Mouse (Mus musculus) brown adipose tissue, adult 24 weeks (tissue): ENCODE results near the gene Nedd4. TPM values are rescaled to one million over a fixed set of nuclear protein-coding genes. Genes with fewer than 3 reads are reported as not detected.

Experiments
- H3K27ac ChIP-seq: fragments of 200-500 bp; replicated peaks from 2 replicates; pipeline ENCODE4 v1.5.1; 2012; ENCODE audit warnings: low read depth, mild to moderate bottlenecking, low read length
- H3K4me1 ChIP-seq: fragments of 200-500 bp; 2 replicates; pipeline ENCODE4 v1.6.1; 2012; ENCODE audit warnings: low read length, mixed read lengths; ENCODE audit not compliant: control insufficient read depth, insufficient read depth, insufficient read length
- H3K4me3 ChIP-seq: fragments of 200-500 bp; 2 replicates; pipeline ENCODE4 v1.5.1; 2012; ENCODE audit warnings: low read depth, mild to moderate bottlenecking, low read length, moderate library complexity; ENCODE audit not compliant: insufficient read depth
- polyA plus RNA-seq: library from polyadenylated mRNA; stranded (reverse); fragments of >200 nt; gene quantifications from 2 replicates; pipeline ENCODE4 v1.2.4, GENCODE M21; 2012; ENCODE audit not compliant: missing spikeins, insufficient read depth, insufficient read length

The Nedd4 gene
- polyA plus RNA-seq, 1 experiment = 162 TPM

GRCm38 (mm10) chr9:72707999-72708398 lies 45.9 kb downstream of the Nedd4 start:
- Histone ChIP-seq H3K4me3 (no peak overlapping the region), H3K27ac (no peak overlapping the region), H3K4me1 (peaks cover 2% of the 10 kb centered on the region; the same call in 1 of the 2 replicates)

DNA sequence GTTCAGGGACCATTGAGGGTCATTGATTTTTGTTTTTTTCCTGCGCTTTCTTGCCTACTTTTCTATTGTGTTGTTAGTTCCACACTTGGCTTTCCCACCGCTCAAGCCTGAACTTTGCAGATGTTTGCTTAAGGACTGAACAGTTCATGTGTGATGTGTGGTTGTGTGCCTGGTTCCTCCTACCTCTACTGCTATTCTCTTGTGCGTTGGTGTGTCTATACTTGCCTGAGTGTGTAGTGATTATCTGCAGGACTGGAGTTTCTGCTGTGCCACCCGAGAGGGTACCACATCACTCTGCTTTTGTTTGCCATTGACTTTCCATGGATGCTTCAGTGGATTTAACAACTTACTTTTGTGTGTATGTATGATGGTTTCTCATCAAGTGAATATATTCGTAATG lies 46.5 kb downstream of the Nedd4 start:
- Histone ChIP-seq H3K4me1 (no peaks in the 10 kb centered on the region; the same call in 1 of the 2 replicates), H3K27ac (no peak overlapping the region), H3K4me3 (no peak overlapping the region)

DNA sequence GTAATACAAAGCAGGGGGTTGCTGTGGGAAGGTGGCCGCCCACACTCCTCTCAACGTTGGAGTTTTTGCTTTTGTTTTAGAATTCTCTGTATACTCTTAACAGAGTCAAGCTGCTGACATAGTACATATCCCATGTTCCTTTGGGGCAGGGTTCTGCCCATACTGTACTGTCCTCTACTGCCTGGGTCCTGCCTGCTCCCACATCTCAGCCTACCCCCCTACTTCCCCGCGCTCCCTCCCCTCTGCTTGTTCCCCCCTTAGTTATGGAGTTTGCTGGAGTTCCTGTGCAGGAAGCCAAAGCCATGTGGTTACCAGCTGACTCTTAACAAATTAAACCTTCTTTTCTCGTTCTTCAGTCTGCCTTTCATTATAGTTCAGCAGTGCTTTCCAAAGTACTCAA lies 47.9 kb downstream of the Nedd4 start:
- H3K4me3 ChIP-seq = no peak overlapping the region
- H3K4me1 ChIP-seq = no peaks in the 10 kb centered on the region
- H3K27ac ChIP-seq = no peak overlapping the region

DNA sequence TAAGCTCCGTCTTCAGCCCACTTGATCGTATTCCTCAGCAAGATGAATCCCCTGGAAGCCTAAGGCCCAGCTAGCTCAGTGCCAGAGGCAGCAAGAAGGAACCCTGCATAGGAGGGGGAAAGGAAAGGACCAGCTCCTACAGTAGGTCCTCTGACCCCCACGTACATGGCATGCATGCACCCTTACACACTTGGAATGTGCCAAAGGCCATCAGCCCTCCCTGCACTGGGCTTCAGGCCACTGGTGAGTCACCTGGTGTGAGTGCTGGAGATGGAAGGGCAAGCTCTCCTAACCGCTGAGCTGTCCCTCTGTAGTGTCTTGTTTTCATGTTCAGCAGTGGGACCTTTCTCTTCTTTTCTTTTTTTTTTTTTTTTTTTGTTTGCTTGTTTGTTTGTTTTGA lies 52.8 kb downstream of the Nedd4 start:
- H3K4me1 ChIP-seq = no peaks in the 10 kb centered on the region
- 0 out of 2 replicates have a peak overlapping the region, but pooled peaks have one; percentile 27 for H3K27ac ChIP-seq
- no peak overlapping the region for H3K4me3 ChIP-seq

DNA sequence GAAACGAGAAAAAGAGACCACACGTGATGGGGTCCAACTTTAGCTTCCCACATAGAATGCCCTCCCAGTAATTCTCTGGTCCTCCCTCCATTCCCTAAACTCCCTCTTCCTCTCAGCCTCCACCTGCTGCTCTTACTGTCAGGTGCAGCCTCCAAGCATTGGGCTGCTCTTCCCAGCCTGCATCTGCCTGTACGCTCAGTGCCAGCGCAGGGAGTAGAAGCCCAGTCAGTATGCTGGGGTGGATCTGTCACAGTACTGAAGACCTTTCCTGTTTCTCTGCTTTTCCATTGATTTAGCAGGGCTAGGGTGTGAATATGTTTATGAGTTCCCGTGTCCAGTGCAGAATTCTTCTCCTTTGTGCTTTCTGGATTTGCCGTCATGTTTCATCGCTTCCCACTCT lies 54.1 kb downstream of the Nedd4 start:
- H3K4me3 ChIP-seq = no peak overlapping the region
- no peak overlapping the region for H3K27ac ChIP-seq
- no peaks in the 10 kb centered on the region for H3K4me1 ChIP-seq

DNA sequence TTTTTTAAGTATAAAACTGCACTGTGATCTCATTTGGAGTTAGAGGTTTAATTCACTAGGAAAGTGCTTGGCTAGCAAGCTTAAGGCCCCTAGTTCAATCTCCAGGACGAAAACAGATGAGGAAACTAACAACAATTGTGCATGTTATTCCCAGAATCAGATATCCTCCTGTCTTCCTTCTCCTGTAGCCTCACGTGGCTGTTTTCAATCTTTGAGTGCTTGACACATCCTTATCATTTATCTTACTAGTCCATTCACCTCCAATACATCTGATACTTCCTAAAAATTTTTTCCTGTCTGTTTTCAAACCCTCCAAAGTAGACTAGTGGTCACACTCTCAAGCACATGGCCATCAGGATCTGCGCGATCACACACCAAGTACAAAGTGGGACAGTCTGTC lies 57.0 kb downstream of the Nedd4 start:
- H3K4me3 ChIP-seq = no peak overlapping the region
- no peaks in the 10 kb centered on the region for H3K4me1 ChIP-seq
- H3K27ac ChIP-seq = no peak overlapping the region

DNA sequence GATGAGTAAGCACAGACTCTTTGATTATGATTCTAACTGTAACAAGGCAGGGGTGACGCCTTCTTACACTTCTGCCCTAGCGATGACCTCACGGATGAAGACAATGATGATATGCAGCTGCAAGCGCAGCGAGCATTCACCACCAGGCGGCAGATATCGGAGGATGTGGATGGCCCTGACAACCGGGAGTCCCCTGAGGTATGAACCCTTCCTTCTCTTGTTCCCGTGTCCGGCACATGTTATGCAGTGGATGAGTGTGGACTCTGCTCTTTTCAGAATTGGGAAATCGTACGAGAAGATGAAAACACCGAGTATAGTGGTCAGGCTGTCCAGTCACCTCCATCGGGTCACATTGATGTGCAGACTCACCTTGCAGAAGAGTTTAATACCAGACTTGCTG lies 59.1 kb downstream of the Nedd4 start:
- H3K4me1 ChIP-seq = no peaks in the 10 kb centered on the region
- H3K4me3 ChIP-seq = no peak overlapping the region
- H3K27ac ChIP-seq = no peak overlapping the region

- no peaks in the 10 kb centered on the region for H3K4me1 ChIP-seq
- no peak overlapping the region for H3K27ac ChIP-seq
- no peak overlapping the region for H3K4me3 ChIP-seq
Measured at GRCm38 (mm10) chr9:72722622-72723021, 60.5 kb downstream of the Nedd4 start.

DNA sequence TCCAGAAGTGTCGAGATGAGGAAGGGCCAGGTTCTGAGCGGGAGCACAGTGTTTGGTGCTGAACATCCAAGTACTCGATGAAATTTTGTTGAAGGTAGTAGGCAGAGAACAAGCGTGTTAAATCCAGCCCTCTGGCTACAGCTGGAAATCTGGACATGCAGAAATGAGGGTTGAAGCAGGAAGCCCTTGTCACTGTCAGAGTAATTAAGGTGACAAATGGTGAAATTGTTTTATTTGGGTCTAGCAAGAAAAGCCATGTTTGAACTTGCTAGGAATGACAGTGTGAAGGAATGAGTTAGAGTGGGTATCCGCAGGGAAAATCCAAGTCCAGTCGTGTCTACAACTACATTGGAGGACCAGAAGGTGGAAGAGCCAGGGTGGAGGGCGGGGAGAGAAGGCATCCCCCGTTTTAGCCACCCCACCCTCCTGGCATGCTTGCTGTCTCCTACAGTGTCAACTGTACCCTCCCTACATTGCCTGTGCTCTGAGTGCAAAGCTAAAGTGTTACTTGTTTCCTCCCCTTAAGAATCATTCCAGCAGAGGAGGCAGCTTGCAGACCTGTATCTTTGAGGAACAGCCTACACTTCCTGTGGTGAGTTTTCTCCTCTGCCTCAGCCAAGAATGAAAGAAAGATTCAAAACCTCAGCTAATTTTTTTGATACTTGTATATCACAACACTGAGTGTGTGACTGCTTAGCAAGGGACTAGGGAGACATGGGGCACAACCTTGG lies 62.5 kb downstream of the Nedd4 start:
- no peak overlapping the region for H3K27ac ChIP-seq
- no peak overlapping the region for H3K4me3 ChIP-seq
- no peaks in the 10 kb centered on the region for H3K4me1 ChIP-seq

GRCm38 (mm10) chr9:72733966-72734365 lies 71.8 kb downstream of the Nedd4 start:
- Histone ChIP-seq H3K27ac (no peak overlapping the region), H3K4me1 (no peaks in the 10 kb centered on the region), H3K4me3 (no peak overlapping the region)

DNA sequence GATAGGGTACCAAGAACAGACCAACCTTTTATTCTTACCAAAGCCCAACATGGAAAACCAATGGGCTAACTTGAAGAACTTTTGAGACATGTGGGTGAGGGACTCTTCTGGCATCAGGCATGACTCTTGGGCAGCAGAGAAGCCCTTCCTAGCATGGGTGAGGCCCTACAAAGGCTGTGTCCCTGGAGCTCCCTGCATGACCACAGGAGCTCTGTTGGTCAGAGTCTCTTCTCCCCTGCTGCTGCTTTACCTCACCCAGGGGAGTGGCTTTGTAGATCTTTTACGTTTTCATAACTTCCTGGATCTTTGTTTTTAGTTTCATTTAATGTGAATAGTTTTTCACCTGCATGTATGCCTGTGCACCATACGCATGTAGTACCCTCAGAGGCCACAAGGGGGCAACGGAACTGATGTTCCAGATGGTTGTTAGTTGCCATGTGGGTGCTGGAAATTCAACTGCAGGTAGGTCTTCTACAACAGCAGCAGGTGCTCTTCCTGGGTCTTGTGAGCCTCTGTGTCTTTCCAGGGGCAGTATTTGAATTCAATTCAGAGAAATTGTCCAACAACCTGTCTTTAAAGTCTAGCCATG lies 73.8 kb downstream of the Nedd4 start:
- H3K4me1 ChIP-seq = no peaks in the 10 kb centered on the region
- no peak overlapping the region for H3K4me3 ChIP-seq
- no peak overlapping the region for H3K27ac ChIP-seq

DNA sequence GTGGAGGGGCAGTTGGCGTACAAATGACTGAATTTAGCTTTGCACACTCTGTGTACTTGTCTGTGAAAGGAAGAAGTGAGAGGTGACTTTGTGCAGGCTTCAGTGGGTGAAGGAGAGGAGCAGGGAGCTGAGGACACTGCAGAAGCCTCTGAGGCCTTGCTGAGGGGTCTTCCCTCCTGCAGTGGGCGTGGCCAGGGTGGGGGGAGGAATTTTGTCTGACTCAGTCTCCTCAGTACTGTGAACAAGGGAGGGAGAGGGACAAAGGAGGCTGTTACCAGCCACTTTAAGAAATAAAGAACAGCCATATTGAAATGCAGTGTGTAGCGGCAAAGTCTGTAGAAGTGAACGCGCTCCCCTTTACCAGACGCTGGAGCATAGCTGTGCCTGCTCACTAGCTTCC lies 79.1 kb downstream of the Nedd4 start:
- H3K27ac ChIP-seq = no peak overlapping the region
- no peaks in the 10 kb centered on the region for H3K4me1 ChIP-seq
- no peak overlapping the region for H3K4me3 ChIP-seq

DNA sequence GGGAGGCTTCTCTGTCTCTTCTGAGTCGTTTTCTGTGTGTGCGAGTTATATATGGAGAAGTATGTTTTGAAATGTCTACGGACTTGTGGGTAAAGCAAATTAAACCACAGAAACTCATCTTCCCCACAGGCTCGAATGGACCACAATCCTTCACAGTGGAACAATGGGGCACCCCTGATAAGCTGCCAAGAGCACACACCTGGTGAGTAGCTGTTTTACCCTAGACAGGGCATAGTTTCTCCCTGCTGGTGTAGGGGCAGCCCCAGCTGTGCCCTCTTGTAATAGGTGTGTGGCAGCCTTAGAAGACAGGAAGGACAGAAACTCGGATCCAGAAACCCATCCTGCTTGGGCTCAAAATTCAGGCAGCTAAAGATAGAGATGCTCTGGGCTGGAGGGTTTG lies 84.1 kb downstream of the Nedd4 start:
- Histone ChIP-seq H3K4me3 (no peak overlapping the region), H3K4me1 (no peaks in the 10 kb centered on the region), H3K27ac (no peak overlapping the region)

- H3K4me3 ChIP-seq = no peak overlapping the region
- H3K4me1 ChIP-seq = no peaks in the 10 kb centered on the region
- H3K27ac ChIP-seq = no peak overlapping the region
Measured at GRCm38 (mm10) chr9:72750272-72750671, 88.1 kb downstream of the Nedd4 start.

DNA sequence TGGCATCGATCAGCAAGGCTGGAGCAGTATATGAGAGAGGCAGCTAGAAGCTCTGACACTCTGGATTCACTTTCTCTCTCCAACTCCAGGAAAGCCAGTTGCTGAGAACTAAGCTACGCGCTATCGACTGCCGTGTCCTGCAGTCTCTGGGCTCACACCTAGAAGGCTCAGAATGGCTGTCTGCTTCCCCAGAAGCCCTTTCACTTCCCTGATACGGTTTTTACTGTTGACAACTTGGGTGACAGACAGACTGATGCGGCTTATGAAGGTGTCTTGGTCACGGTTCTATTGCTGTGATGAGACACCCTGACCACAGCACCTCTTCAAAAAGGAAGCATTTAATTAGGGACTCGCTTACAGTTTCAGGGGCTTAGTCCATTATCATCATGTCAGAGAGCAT lies 90.5 kb downstream of the Nedd4 start:
- Histone ChIP-seq H3K4me1 (no peaks in the 10 kb centered on the region), H3K27ac (no peak overlapping the region), H3K4me3 (no peak overlapping the region)

- H3K4me3 ChIP-seq = no peak overlapping the region
- no peak overlapping the region for H3K27ac ChIP-seq
- no peaks in the 10 kb centered on the region for H3K4me1 ChIP-seq
Measured at GRCm38 (mm10) chr9:72753741-72754140, 91.6 kb downstream of the Nedd4 start.
